Mouse (Mus musculus): ENCODE data around the gene Lpcat4. TPM values are rescaled to one million over a fixed set of nuclear protein-coding genes. Genes with fewer than 3 reads are reported as not detected.

The Lpcat4 gene
- 100 to 1,000 TPM; 153 to 175 (median 161) TPM for total RNA-seq (2022)

GRCm38 (mm10) chr2:112239212-112239934 is at the start of gene Lpcat4:
Gene Lpcat4, plus strand, starts transcription at chr2:112239468.
- DNase-seq (ENCODE audit: low spot score in 2 of 2) = peak; percentile 82 to 89

DNA sequence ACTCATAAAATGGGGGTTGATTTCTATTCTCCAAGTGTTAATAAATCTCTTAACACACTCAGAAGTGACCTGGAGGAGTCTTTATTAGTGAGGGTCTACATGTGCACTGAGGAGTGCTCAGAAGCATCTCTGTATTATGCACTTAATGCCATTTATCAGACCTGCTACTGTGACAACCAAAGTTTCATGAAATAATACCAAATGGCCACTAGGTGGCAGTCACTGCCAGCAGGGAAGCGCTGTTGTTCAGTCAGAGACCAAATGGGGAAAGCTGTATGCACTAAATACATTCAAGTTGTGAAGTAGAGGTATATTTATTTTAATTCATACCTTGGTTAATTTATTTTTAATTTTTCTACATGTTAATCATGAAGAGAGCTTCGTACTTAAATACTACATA is 42.4 kb upstream of the Lpcat4 start:
- DNase-seq (ENCODE audit: low spot score in 2 of 2) = peak in 1 of 2 experiments; percentile 24

- DNase-seq (ENCODE audit: low spot score in 2 of 2) = no peak
These were observed 36.2 kb upstream of the Lpcat4 start for GRCm38 (mm10) chr2:112203056-112203455.

GRCm38 (mm10) chr2:112210142-112210541 is 29.1 kb upstream of the Lpcat4 start:
- DNase-seq (ENCODE audit: low spot score in 2 of 2) = peak; percentile 56 to 76

GRCm38 (mm10) chr2:112210699-112211098 is 28.6 kb upstream of the Lpcat4 start:
- DNase-seq (ENCODE audit: low spot score in 2 of 2) = no peak

GRCm38 (mm10) chr2:112215977-112216376 is 23.3 kb upstream of the Lpcat4 start:
- DNase-seq (ENCODE audit: low spot score in 2 of 2) = no peak

- DNase-seq (ENCODE audit: low spot score in 2 of 2) = no peak
These were observed 21.7 kb upstream of the Lpcat4 start for GRCm38 (mm10) chr2:112217614-112218013.

GRCm38 (mm10) chr2:112220880-112221279 is 18.4 kb upstream of the Lpcat4 start:
- no peak for DNase-seq (ENCODE audit: low spot score in 2 of 2)

DNA sequence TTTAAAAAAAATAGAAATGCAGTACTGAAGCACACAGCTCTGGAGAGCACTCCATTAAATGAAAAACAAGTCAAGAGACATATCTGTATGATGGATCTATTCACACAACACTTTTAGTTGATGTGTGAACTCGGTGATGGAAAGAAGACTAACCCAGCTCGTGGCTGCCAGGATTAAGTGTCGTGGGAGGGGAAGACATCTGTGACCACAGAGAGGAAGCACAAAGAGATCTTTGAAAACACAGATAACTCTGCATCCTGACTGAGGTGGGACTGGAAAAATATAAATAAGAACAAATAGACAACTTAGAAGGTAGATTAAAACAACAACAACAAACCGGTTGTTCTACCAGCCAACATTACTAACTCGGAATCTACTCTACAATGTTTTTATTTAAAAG is 16.7 kb upstream of the Lpcat4 start:
- DNase-seq (ENCODE audit: low spot score in 2 of 2) = no peak

DNA sequence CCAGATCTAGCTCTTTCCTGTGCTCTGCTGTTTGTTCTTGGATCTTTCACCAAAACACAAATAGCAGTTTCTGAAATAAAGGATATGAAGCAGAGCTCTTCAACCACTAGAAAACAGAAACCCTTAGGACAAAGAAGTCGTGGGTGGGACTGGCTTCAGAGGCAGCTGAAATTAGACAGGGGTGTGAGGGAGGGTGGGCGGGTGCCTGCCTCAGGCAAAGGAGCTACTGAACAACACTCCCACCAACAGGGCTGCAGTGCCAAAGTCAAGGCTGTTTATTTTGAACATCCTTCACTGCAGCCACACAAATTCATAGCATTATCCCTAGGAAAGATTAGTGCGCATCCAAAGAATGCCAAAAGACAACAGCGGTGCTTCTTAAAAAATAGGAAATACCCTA is 14.9 kb upstream of the Lpcat4 start:
- DNase-seq (ENCODE audit: low spot score in 2 of 2) = peak in 1 of 2 experiments; percentile 59

DNA sequence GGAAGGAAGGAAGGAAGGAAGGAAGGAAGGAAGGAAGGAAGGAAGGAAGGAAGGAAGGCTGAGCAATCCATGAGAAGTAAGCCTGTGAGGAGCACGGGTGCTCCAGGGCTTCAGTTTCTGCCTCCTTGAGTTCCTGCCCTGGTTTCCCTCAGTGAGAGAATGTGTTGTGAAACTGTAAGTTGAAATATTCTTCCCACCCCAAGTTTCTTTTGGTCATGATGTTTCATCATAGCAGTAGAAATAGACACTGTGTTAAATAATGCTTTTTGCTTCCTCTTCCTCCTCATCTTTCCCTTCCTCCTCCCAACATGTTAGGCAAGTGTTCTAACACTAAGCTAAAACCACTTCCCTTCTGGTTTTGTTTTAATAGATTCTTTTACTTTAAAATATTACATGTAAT is 6.6 kb upstream of the Lpcat4 start:
- no peak for DNase-seq (ENCODE audit: low spot score in 2 of 2)

DNA sequence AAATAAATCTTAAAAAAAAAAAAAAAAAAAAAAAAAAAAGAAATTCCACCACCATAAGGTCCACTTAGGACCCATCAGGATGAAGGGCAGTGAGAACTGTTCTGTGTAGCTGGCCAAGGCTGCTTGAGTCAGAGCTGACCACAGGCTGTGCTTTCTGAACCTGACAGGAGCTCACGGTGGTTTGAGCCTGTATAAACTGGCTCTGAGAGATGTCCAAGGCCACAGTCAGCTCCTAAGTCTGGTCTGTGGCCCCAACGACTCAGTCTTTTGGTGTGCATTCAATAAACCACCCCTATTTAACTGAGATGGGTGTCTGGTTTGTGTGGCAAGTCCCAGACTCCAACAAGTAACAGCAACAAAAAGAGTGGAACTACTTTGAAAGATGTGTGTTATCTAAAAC is 2.6 kb upstream of the Lpcat4 start:
- no peak for DNase-seq (ENCODE audit: low spot score in 2 of 2)

- no peak for DNase-seq (ENCODE audit: low spot score in 2 of 2)
These were observed 1.3 kb upstream of the Lpcat4 start for GRCm38 (mm10) chr2:112238006-112238405.

GRCm38 (mm10) chr2:112239935-112240721 is 860 bp downstream of the Lpcat4 start:
- no peak for DNase-seq (ENCODE audit: low spot score in 2 of 2)

DNA sequence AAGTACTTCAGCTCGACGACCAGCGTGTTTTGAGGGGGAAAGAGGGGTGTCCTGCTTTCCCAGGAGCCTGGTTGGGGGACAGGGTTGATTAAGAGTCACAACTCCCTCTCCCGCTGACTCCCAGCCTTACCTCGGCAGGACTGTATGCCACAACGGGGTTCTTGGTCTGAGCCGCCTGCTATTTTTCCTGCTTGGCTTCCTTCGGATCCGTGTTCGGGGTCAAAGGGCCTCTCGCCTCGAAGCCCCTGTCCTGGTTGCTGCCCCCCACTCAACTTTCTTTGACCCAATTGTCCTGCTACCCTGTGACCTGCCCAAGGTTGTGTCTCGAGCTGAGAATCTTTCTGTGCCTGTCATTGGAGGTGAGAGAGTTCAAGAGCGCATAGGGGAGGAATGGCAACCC is 2.5 kb downstream of the Lpcat4 start:
- no peak for DNase-seq (ENCODE audit: low spot score in 2 of 2)

- DNase-seq (ENCODE audit: low spot score in 2 of 2) = no peak
These were observed 6.0 kb downstream of the Lpcat4 start for GRCm38 (mm10) chr2:112245307-112245706.

GRCm38 (mm10) chr2:112246193-112246592 is 6.9 kb downstream of the Lpcat4 start:
- no peak for DNase-seq (ENCODE audit: low spot score in 2 of 2)

DNA sequence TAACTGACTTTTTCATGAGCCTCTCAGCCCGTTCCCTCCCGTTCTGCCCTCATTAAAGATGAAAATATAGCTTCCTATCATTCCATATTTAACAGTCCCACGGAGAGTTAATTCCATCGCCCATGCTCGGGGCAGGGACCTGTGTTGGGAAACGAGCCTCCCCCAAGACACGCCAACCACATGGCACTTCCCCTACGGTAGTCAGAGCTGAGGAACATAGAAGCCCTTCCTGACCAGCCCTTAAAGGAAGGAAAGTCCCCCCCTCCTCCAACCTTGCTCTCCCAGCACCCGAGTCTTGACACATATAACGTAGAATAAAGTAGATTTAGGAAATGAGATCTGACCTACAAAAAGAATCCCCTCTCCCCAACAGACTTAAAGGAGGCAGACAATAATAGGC is 8.1 kb downstream of the Lpcat4 start:
- DNase-seq (ENCODE audit: low spot score in 2 of 2) = no peak

- no peak for DNase-seq (ENCODE audit: low spot score in 2 of 2)
These were observed 10.6 kb downstream of the Lpcat4 start for GRCm38 (mm10) chr2:112249780-112250453.

DNA sequence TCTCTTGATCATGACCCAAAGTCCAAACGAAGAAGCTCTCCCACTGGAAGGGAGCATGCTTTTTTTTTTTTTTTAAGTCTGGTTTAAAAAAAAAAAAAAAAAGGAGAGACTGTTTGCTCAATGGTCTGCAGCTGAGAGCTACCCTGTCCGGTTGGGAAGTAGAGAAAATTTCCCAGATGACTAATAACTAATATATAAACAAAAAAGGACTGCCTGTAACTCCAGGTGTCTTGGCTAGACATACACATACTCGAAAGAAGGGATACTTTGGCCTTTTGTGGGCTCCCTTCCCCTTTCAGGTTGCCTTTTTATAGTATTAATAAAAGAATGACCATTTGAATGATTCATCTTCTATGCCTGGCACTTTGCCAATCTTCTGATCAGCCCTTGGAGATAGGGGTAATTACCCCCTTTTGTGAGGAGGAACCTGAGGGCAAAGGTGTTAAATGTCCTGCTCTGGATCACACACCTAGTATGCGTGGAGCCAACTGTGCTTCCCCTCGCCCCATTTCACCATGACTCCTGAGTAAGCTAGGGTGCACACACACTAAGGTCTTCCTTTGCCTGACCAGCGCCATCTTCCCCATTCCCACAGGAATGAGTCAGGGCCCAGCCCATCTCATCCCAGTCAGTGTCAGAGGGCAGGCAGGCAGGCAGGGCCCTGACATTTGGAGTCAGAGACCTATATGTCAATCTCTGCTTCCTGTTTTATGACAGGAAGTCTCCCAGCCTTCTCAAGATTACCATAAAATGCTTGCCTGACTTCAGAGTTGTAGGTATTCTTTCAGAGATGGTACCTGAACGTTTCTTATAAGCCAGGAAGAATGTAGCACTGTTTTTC is 15.6 kb downstream of the Lpcat4 start:
- DNase-seq (ENCODE audit: low spot score in 2 of 2) = no peak

GRCm38 (mm10) chr2:112259241-112259962 is 20.1 kb downstream of the Lpcat4 start, which contains the start of gene Nutm1:
Gene Nutm1, minus strand, starts transcription at chr2:112259291.
- no peak for DNase-seq (ENCODE audit: low spot score in 2 of 2)
